8 mouse cellular contexts compared by ENCODE assay signal in the genomic region with DNA sequence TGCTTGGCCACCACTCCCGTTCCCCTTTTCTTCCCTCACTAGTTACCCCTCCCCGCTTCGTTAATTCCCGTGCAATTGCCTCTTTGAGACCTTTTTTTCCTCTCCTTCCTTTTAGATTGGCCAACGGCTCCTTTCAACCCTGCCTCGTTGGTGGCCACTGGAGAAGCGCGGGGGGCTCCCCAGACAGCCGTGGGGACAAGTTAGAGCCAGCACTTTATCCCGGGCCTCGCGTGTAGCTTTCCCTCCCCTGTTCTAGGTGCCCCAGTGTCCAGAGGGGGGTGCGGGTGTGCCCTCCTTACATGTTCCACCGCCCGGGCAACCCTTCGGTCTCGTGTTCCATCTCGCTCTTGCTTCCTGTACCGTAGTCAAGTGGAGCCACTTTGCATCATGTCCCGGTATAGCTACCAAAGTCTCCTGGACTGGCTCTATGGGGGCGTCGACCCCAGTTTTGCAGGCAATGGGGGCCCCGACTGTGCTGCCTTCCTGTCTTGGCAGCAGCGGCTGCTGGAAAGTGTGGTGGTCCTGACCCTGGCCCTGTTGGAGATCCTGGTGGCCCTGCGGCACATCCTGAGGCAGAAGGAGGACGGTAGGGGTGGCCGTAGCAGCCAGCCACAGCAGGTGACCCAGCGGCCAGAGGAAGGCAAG. TPM values are rescaled to one million over a fixed set of nuclear protein-coding genes. Genes with fewer than 3 reads are reported as not detected.
DNase-seq lines count a peak whose midpoint lies in the region; ATAC-seq and TF ChIP-seq lines count a peak whose summit lies in the region.

No protein-coding gene starts in this region.

- ATAC-seq in embryonic facial prominence, embryonic 11.5 days (replicated peaks; ENCODE audit: insufficient number of reproducible peaks, low FRiP score, low TSS enrichment, low read depth) = no peak
- 0 out of 2 replicates have a peak, but pooled peaks have one; percentile 5 for ATAC-seq in hindbrain, embryonic 11.5 days (ENCODE audit: low FRiP score)
- ATAC-seq in frontal cortex, adult (ENCODE audit: low TSS enrichment) = no peak

- TF ChIP-seq POLR2A in liver, adult 2 months (IDR thresholded peaks at IDR 0.05; ENCODE audit: extremely low read depth, insufficient read depth, low read length) = no peak

- peak overlapping the region; percentile 94 for H3K27ac ChIP-seq in embryonic facial prominence, embryonic 11.5 days (replicated peaks; ENCODE audit: low read depth, low read length)
- peak overlapping the region; percentile 87 for H3K27ac ChIP-seq in hindbrain, embryonic 11.5 days (ENCODE audit: low read depth, low read length)
- peak overlapping the region; percentile 40; the same call in 1 of the 2 replicates for H3K27ac ChIP-seq in liver, adult 2 months (replicated peaks; ENCODE audit: insufficient read depth, low read depth, low read length)

- no peaks in the 10 kb centered on the region for H3K79me2 ChIP-seq in liver, adult 2 months (ENCODE audit: control insufficient read depth, insufficient read depth, low read length)

- H3K4me1 ChIP-seq in embryonic facial prominence, embryonic 11.5 days (ENCODE audit: control insufficient read depth, insufficient read depth, low read length) = no peaks in the 10 kb centered on the region
- 0 out of 2 replicates have a peak, but pooled peaks cover 3% of the 10 kb centered on the region for H3K4me1 ChIP-seq in hindbrain, embryonic 11.5 days (replicated peaks; ENCODE audit: control insufficient read depth, insufficient read depth, low read length)
- peaks cover 14% of the 10 kb centered on the region for H3K4me1 ChIP-seq in liver, adult 2 months (ENCODE audit: control insufficient read depth, insufficient read depth, low read length)

- TF ChIP-seq CTCF in liver, adult 2 months (IDR thresholded peaks at IDR 0.05; ENCODE audit: low read depth, low read length) = no peak

- H3K9me3 ChIP-seq in embryonic facial prominence, embryonic 11.5 days (replicated peaks; ENCODE audit: control insufficient read depth, low read length) = no peaks in the 10 kb centered on the region
- no peaks in the 10 kb centered on the region for H3K9me3 ChIP-seq in hindbrain, embryonic 11.5 days (ENCODE audit: control insufficient read depth, low read length)

- peak; percentile 8 for DNase-seq in right cerebral cortex, postnatal 4 days
- DNase-seq in right cerebral cortex, postnatal 14 days = no peak
- DNase-seq in embryonic facial prominence, embryonic 11.5 days (ENCODE audit: low spot score) = peak; percentile 32
- DNase-seq in hindbrain, embryonic 11.5 days (ENCODE audit: low spot score) = peak; percentile 45
- no peak for DNase-seq in liver, adult 2 months (ENCODE audit: extremely low read depth, low read depth, low spot score)
- DNase-seq in naive thymus-derived CD4-positive, alpha-beta T cell, adult 2 months (ENCODE audit: low read depth) = peak; percentile 39
- DNase-seq in thymus, postnatal 4 days = peak; percentile 50

- no peaks in the 10 kb centered on the region; the same call in 1 of the 2 replicates for H3K27me3 ChIP-seq in embryonic facial prominence, embryonic 11.5 days (ENCODE audit: control insufficient read depth, insufficient read depth, low read length)
- peaks cover 4% of the 10 kb centered on the region; the same call in 1 of the 2 replicates for H3K27me3 ChIP-seq in hindbrain, embryonic 11.5 days (ENCODE audit: control insufficient read depth, insufficient read depth, low read length)
- no peaks in the 10 kb centered on the region for H3K27me3 ChIP-seq in liver, adult 2 months (ENCODE audit: control insufficient read depth, insufficient read depth, low read length)

- 12% methylated on average over 28 of the region's 28 CpGs for WGBS in embryonic facial prominence, embryonic 11.5 days
- whole genome bisulfite sequencing in hindbrain, embryonic 11.5 days = 15% methylated on average over 26 of the region's 28 CpGs
- WGBS in liver, adult 2 months = 7% methylated on average over 28 of the region's 28 CpGs

- H3K36me3 ChIP-seq in embryonic facial prominence, embryonic 11.5 days (replicated peaks; ENCODE audit: control insufficient read depth, insufficient read depth, low read depth, low read length) = no peaks in the 10 kb centered on the region
- no peaks in the 10 kb centered on the region for H3K36me3 ChIP-seq in hindbrain, embryonic 11.5 days (ENCODE audit: control insufficient read depth, insufficient read depth, low read length)
- H3K36me3 ChIP-seq in liver, adult 2 months (ENCODE audit: control insufficient read depth, insufficient read depth, low read length) = no peaks in the 10 kb centered on the region

- peak overlapping the region; percentile 56 for H3K4me3 ChIP-seq in embryonic facial prominence, embryonic 11.5 days (ENCODE audit: low read depth, low read length)
- peak overlapping the region; percentile 59 for H3K4me3 ChIP-seq in hindbrain, embryonic 11.5 days (ENCODE audit: low read depth, low read length)
- peak overlapping the region; percentile 91 for H3K4me3 ChIP-seq in liver, adult 2 months (ENCODE audit: insufficient read depth, low read depth, low read length)

- peak overlapping the region; percentile 83 for H3K4me2 ChIP-seq in embryonic facial prominence, embryonic 11.5 days (ENCODE audit: low read depth, low read length)
- H3K4me2 ChIP-seq in hindbrain, embryonic 11.5 days (replicated peaks; ENCODE audit: low read depth, low read length) = peak overlapping the region; percentile 58

- H3K9ac ChIP-seq in embryonic facial prominence, embryonic 11.5 days (replicated peaks; ENCODE audit: low read length) = peak overlapping the region; percentile 77
- H3K9ac ChIP-seq in hindbrain, embryonic 11.5 days (ENCODE audit: low read depth, low read length) = peak overlapping the region; percentile 68
- H3K9ac ChIP-seq in liver, adult 2 months (ENCODE audit: low read depth, low read length) = peak overlapping the region; percentile 92

RNA-seq across cellular contexts. Expression of gene Tmem164, which starts 1.1 kb away (rescaled TPM):
- polyA plus RNA-seq in embryonic facial prominence, embryonic 11.5 days (2014; fragmentation: Nextera tagmentation; extraction: Ambion mirVana) = 41.1 and 42.3 TPM in 2 replicates
- 24.2 and 26.2 TPM in 2 replicates for polyA plus RNA-seq in hindbrain, embryonic 11.5 days (2014; fragmentation: Nextera tagmentation; extraction: Ambion mirVana)
- total RNA-seq in liver, adult 2 months (2014; rRNA removed) = 8.4 and 8.8 TPM in 2 replicates
- 5.3 TPM in 2 replicates for polyA plus RNA-seq in liver, adult 2 months (2012; rRNA removed)

Comparison
In these comparisons a context has a peak if more than half of its experiments do, and no peak if none do; other contexts are left out.
1. DNase-seq: peak in right cerebral cortex, postnatal 4 days (single experiment), embryonic facial prominence, embryonic 11.5 days (single experiment), hindbrain, embryonic 11.5 days (single experiment), naive thymus-derived CD4-positive, alpha-beta T cell, adult 2 months (single experiment) and thymus, postnatal 4 days (single experiment); none in right cerebral cortex, postnatal 14 days (single experiment) and liver, adult 2 months (single experiment).
2. H3K27ac ChIP-seq: peak in every context shown above with its lines; median percentile 94 in embryonic facial prominence, embryonic 11.5 days; 87 in hindbrain, embryonic 11.5 days; 40 in liver, adult 2 months.
3. Peak in every context shown above with its lines, with median percentiles within 50 percentile points of each other: H3K4me3 ChIP-seq and H3K9ac ChIP-seq.